Mouse (Mus musculus): ENCODE results near the gene Epo. TPM values are rescaled to one million over a fixed set of nuclear protein-coding genes. Genes with fewer than 3 reads are reported as not detected.

Epo gene
- polyA plus RNA-seq, 1 experiment = not detected

DNA sequence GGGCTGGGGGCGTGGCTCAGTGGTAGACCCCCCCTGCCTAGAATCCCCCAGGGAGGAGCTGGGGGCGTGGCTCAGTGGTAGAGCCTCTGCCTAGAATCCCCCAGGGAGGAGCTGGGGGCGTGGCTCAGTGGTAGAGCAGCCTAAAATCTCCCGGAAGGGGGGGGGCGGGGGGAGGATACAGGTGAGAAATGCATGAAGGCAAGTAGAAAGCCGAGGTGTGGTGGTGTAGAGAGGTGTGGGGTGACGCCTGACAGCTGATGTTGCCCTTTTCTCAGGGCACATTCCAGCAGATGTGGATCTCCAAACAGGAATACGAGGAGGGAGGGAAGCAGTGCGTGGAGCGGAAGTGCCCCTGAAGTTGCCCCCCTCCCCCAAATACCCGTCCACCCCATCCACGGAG lies 36.0 kb upstream of the Epo start:
- 64% methylated on average over 12 of the region's 12 CpGs for WGBS
- no peak for TF ChIP-seq POLR2A (IDR thresholded peaks at IDR 0.05; ENCODE audit: borderline replicate concordance, control insufficient read depth, low read depth, low read length)
- no peak for TF ChIP-seq CTCF (IDR thresholded peaks at IDR 0.05; ENCODE audit: control insufficient read depth, insufficient read depth, low read length)
- Histone ChIP-seq H3K4me1 (ENCODE audit: control insufficient read depth, insufficient read depth, low read length) (no peaks in the 10 kb centered on the region; the same call in 1 of the 2 replicates), H3K27ac (ENCODE audit: control insufficient read depth, insufficient read depth, low read depth, low read length, poor library complexity) (no peak overlapping the region), H3K4me3 (replicated peaks; ENCODE audit: control insufficient read depth, low read depth, low read length) (no peak overlapping the region)

DNA sequence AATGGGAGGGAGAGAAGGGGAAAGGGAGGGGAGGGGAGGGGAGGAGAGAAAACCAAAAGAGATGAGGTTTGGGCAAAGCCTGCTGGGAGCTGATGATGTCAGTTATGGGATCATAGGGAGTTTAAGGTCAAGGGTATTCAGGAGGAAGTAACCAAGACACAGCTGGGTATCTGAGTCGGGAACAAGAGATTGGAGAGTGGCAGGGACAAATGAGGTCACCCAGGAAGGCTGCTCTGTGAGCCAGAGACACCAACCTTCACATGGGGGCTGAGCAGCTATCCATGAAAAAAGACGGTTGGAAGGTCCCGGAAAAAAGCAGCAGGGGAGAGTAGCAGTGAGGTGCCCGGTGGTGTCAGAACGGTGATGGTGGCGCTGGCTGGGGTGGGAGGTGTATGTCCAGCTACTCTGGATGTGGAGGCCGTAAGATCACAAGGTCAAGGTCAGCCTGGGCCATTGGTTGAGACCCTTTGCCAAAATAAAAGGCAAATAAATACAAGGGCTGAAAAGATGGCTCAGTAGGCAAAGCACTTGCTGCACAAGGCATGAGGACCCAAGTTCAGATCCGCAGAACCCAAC lies 35.3 kb upstream of the Epo start:
- 81% methylated on average over 8 of the region's 8 CpGs for WGBS
- Histone ChIP-seq H3K4me3 (replicated peaks; ENCODE audit: control insufficient read depth, low read depth, low read length) (no peak overlapping the region), H3K4me1 (ENCODE audit: control insufficient read depth, insufficient read depth, low read length) (no peaks in the 10 kb centered on the region; the same call in 1 of the 2 replicates), H3K27ac (ENCODE audit: control insufficient read depth, insufficient read depth, low read depth, low read length, poor library complexity) (no peak overlapping the region)
- TF ChIP-seq CTCF (IDR thresholded peaks at IDR 0.05; ENCODE audit: control insufficient read depth, insufficient read depth, low read length) = no peak
- no peak for TF ChIP-seq POLR2A (IDR thresholded peaks at IDR 0.05; ENCODE audit: borderline replicate concordance, control insufficient read depth, low read depth, low read length)

DNA sequence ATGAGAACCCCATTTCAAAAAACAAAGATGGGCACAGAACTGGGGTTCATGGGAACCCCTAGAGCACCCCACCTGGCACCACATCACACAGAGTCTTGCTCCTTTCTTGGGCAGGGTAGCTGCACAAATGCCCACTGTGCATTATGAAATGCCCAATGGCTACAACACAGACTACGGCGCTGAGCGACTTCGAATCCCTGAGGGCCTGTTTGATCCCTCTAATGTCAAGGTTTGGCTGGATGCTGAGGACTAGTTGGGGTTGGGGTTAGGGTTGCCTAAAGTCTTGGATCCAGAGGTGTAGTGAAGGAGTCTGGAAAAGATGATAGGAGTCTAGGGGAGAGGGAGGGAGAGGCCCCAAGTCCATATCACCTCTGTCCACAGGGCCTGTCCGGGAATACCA lies 33.4 kb upstream of the Epo start:
- Histone ChIP-seq H3K4me3 (replicated peaks; ENCODE audit: control insufficient read depth, low read depth, low read length) (no peak overlapping the region), H3K27ac (ENCODE audit: control insufficient read depth, insufficient read depth, low read depth, low read length, poor library complexity) (no peak overlapping the region), H3K4me1 (ENCODE audit: control insufficient read depth, insufficient read depth, low read length) (no peaks in the 10 kb centered on the region; the same call in 1 of the 2 replicates)
- TF ChIP-seq POLR2A (IDR thresholded peaks at IDR 0.05; ENCODE audit: borderline replicate concordance, control insufficient read depth, low read depth, low read length) (no peak), CTCF (IDR thresholded peaks at IDR 0.05; ENCODE audit: control insufficient read depth, insufficient read depth, low read length) (no peak)
- 94% methylated on average over 5 of the region's 5 CpGs for WGBS

DNA sequence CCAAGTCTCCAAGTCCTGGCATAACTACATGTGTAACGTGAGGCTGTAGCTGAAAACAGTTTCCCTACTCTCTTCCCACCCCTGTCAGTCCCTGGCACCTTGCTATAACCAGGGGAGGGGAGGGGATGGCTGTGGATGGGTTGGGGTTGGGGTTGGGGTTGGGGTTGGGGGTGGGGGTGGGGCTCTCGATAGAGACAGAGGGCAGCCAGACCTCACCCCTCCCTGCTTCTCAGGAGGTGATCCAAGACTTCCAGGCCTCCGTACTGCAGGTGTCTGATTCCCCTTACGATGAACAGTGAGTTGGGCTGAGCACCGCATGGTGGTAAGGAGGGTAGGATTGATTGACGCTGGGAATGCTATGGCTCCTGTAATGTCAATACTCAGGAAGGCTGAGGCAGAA lies 32.7 kb upstream of the Epo start:
- Histone ChIP-seq H3K4me3 (replicated peaks; ENCODE audit: control insufficient read depth, low read depth, low read length) (no peak overlapping the region), H3K4me1 (ENCODE audit: control insufficient read depth, insufficient read depth, low read length) (no peaks in the 10 kb centered on the region; the same call in 1 of the 2 replicates), H3K27ac (ENCODE audit: control insufficient read depth, insufficient read depth, low read depth, low read length, poor library complexity) (no peak overlapping the region)
- WGBS = 81% methylated on average over 6 of the region's 6 CpGs
- TF ChIP-seq CTCF (IDR thresholded peaks at IDR 0.05; ENCODE audit: control insufficient read depth, insufficient read depth, low read length) = no peak
- TF ChIP-seq POLR2A (IDR thresholded peaks at IDR 0.05; ENCODE audit: borderline replicate concordance, control insufficient read depth, low read depth, low read length) = no peak

GRCm38 (mm10) chr5:137562965-137563364 lies 29.9 kb upstream of the Epo start:
- Histone ChIP-seq H3K4me1 (ENCODE audit: control insufficient read depth, insufficient read depth, low read length) (no peaks in the 10 kb centered on the region), H3K4me3 (replicated peaks; ENCODE audit: control insufficient read depth, low read depth, low read length) (no peak overlapping the region), H3K27ac (ENCODE audit: control insufficient read depth, insufficient read depth, low read depth, low read length, poor library complexity) (no peak overlapping the region)
- TF ChIP-seq POLR2A (IDR thresholded peaks at IDR 0.05; ENCODE audit: borderline replicate concordance, control insufficient read depth, low read depth, low read length) = no peak
- TF ChIP-seq CTCF (IDR thresholded peaks at IDR 0.05; ENCODE audit: control insufficient read depth, insufficient read depth, low read length) = no peak
- WGBS = 85% methylated on average over 10 of the region's 10 CpGs

DNA sequence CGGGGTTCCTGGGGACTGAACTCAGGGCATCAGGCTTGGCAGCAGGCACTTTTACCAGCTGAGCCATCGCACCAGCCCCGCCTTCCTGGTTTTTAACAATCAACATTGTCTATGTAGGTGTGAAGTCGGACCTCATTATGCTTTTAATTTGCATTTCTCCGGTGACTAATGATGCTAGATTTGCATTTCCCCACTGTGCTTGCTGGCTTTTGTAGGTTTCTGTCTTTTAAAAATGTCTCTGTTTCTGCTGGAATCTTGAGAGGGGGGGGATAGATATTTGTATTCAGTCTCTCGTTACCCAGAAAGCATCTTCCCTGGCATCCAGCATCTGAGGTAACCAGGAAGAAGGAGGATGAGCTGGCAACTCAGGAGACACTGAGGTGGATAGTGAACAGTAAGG lies 28.5 kb upstream of the Epo start:
- Histone ChIP-seq H3K4me1 (ENCODE audit: control insufficient read depth, insufficient read depth, low read length) (no peaks in the 10 kb centered on the region), H3K4me3 (replicated peaks; ENCODE audit: control insufficient read depth, low read depth, low read length) (no peak overlapping the region), H3K27ac (ENCODE audit: control insufficient read depth, insufficient read depth, low read depth, low read length, poor library complexity) (no peak overlapping the region)
- TF ChIP-seq CTCF (IDR thresholded peaks at IDR 0.05; ENCODE audit: control insufficient read depth, insufficient read depth, low read length) (no peak), POLR2A (IDR thresholded peaks at IDR 0.05; ENCODE audit: borderline replicate concordance, control insufficient read depth, low read depth, low read length) (no peak)
- WGBS = 71% methylated on average over 6 of the region's 6 CpGs

GRCm38 (mm10) chr5:137553898-137554297 lies 20.9 kb upstream of the Epo start:
- WGBS = 44% methylated on average over 11 of the region's 11 CpGs

GRCm38 (mm10) chr5:137553411-137553837 lies 20.4 kb upstream of the Epo start, which contains the start of gene Actl6b:
Actl6b (plus strand) TSS chr5:137553517.
- peak within 1 kb of the TSS; percentile 13; the same call in 1 of the 2 replicates for H3K27ac ChIP-seq (ENCODE audit: control insufficient read depth, insufficient read depth, low read depth, low read length, poor library complexity)
- TF ChIP-seq CTCF (IDR thresholded peaks at IDR 0.05; ENCODE audit: control insufficient read depth, insufficient read depth, low read length) (no peak), POLR2A (IDR thresholded peaks at IDR 0.05; ENCODE audit: borderline replicate concordance, control insufficient read depth, low read depth, low read length) (no peak)
- 2% methylated on average over 37 of the region's 37 CpGs for WGBS
- H3K4me1 ChIP-seq (ENCODE audit: control insufficient read depth, insufficient read depth, low read length) = no peaks in the 10 kb centered on the region; the same call in none of the 2 replicates
- H3K4me3 ChIP-seq (replicated peaks; ENCODE audit: control insufficient read depth, low read depth, low read length) = no peak within 1 kb of the TSS

More at GRCm38 (mm10) chr5:137553898-137554297, 20.9 kb upstream of the Epo start:
- Histone ChIP-seq H3K27ac (ENCODE audit: control insufficient read depth, insufficient read depth, low read depth, low read length, poor library complexity) (no peak overlapping the region), H3K4me3 (replicated peaks; ENCODE audit: control insufficient read depth, low read depth, low read length) (no peak overlapping the region), H3K4me1 (ENCODE audit: control insufficient read depth, insufficient read depth, low read length) (no peaks in the 10 kb centered on the region; the same call in none of the 2 replicates)
- TF ChIP-seq POLR2A (IDR thresholded peaks at IDR 0.05; ENCODE audit: borderline replicate concordance, control insufficient read depth, low read depth, low read length) = no peak
- no peak for TF ChIP-seq CTCF (IDR thresholded peaks at IDR 0.05; ENCODE audit: control insufficient read depth, insufficient read depth, low read length)
